Mouse (Mus musculus): Measurements from ENCODE around the gene Rbm24. TPM values are rescaled to one million over a fixed set of nuclear protein-coding genes. Genes with fewer than 3 reads are reported as not detected.

The Rbm24 gene
- polyA plus RNA-seq, 1 experiment from 2014 or later, result 2.2 TPM

DNA sequence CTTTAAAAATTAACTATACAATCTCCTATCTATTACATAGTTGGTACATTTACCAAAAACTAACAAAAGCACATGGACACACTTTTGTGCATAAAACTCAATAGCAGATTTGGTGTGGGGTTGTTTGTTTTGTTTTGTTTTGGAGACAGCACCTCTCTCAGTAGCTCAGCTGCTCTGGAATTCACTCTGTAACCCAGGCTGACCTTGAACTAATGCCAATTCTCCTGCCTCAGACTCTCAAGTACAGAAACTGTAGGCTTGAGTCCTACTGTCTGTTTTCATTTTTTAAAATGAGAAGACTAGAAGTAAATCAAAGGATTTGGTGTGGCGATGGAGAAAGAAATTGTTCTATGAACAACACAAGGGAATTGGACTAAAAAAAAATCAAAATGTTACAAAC is 11.1 kb upstream of the Rbm24 start:
- H3K9me3 ChIP-seq (ENCODE audit: low read depth, low read length), result no peaks in the 10 kb centered on the region
- no peaks in the 10 kb centered on the region for H3K4me1 ChIP-seq (ENCODE audit: insufficient read depth)
- DNase-seq, result peak; percentile 21

DNA sequence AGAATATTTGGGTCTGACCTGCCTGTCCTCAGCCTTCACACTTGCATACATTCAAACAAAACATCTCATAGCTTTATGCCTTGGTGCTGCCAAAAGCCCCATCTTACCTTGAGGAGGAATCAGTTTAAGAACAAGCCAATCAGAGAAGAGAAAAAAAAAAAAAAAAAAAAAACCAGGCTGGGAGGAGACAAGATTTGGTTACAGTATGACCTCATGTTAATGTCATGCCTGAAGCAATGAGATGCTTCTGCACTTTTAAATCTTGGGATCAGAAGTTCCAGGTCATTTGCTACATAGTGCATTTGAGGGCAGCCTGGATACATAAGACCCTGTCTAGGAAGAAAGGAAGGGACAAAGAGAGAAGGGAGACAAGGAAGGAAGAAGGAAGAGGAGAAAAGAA is 6.0 kb upstream of the Rbm24 start:
- DNase-seq, result no peak
- Histone ChIP-seq H3K36me3 (ENCODE audit: insufficient read depth) (no peaks in the 10 kb centered on the region), H3K4me3 (ENCODE audit: low read depth, low read length) (no peak overlapping the region), H3K4me2 (no peak overlapping the region), H3K4me1 (ENCODE audit: insufficient read depth) (no peaks in the 10 kb centered on the region), H3K9ac (no peak overlapping the region), H3K27ac (ENCODE audit: low read depth) (no peak overlapping the region), H3K27me3 (ENCODE audit: insufficient read depth, low read length) (no peaks in the 10 kb centered on the region), H3K9me3 (ENCODE audit: low read depth, low read length) (no peaks in the 10 kb centered on the region)
- no peak for TF ChIP-seq CTCF (IDR thresholded peaks at IDR 0.05; ENCODE audit: low read depth)
- no peak for ATAC-seq (ENCODE audit: insufficient read depth)

More for the DNA sequence above, 11.1 kb upstream of the Rbm24 start:
- no peak for TF ChIP-seq CTCF (IDR thresholded peaks at IDR 0.05; ENCODE audit: low read depth)
- Histone ChIP-seq H3K27me3 (ENCODE audit: insufficient read depth, low read length) (no peaks in the 10 kb centered on the region), H3K4me3 (ENCODE audit: low read depth, low read length) (no peak overlapping the region), H3K9ac (no peak overlapping the region), H3K4me2 (no peak overlapping the region), H3K27ac (ENCODE audit: low read depth) (no peak overlapping the region), H3K36me3 (ENCODE audit: insufficient read depth) (no peaks in the 10 kb centered on the region)
- WGBS, result 80% methylated on average over 1 of the region's 1 CpGs
- ATAC-seq (ENCODE audit: insufficient read depth), result no peak

- no peaks in the 10 kb centered on the region for H3K36me3 ChIP-seq (ENCODE audit: insufficient read depth)
Measured at GRCm38 (mm10) chr13:46413588-46413987, 4.6 kb upstream of the Rbm24 start.

GRCm38 (mm10) chr13:46414050-46414449 is 4.2 kb upstream of the Rbm24 start:
- H3K27me3 ChIP-seq (ENCODE audit: insufficient read depth, low read length), result no peaks in the 10 kb centered on the region
- WGBS, result 75% methylated on average over 8 of the region's 8 CpGs
- H3K27ac ChIP-seq (ENCODE audit: low read depth), result no peak overlapping the region
- H3K4me2 ChIP-seq, result no peak overlapping the region
- H3K9me3 ChIP-seq (ENCODE audit: low read depth, low read length), result no peaks in the 10 kb centered on the region
- no peaks in the 10 kb centered on the region for H3K36me3 ChIP-seq (ENCODE audit: insufficient read depth)
- DNase-seq, result no peak
- no peaks in the 10 kb centered on the region for H3K4me1 ChIP-seq (ENCODE audit: insufficient read depth)
- no peak for TF ChIP-seq CTCF (IDR thresholded peaks at IDR 0.05; ENCODE audit: low read depth)
- no peak overlapping the region for H3K9ac ChIP-seq
- no peak for ATAC-seq (ENCODE audit: insufficient read depth)
- H3K4me3 ChIP-seq (ENCODE audit: low read depth, low read length), result no peak overlapping the region

More at GRCm38 (mm10) chr13:46413588-46413987, 4.6 kb upstream of the Rbm24 start:
- H3K9ac ChIP-seq, result no peak overlapping the region
- no peak for DNase-seq
- H3K27me3 ChIP-seq (ENCODE audit: insufficient read depth, low read length), result no peaks in the 10 kb centered on the region
- no peak overlapping the region for H3K4me3 ChIP-seq (ENCODE audit: low read depth, low read length)
- no peak overlapping the region for H3K27ac ChIP-seq (ENCODE audit: low read depth)
- ATAC-seq (ENCODE audit: insufficient read depth), result no peak
- 53% methylated on average over 10 of the region's 10 CpGs for WGBS
- no peak for TF ChIP-seq CTCF (IDR thresholded peaks at IDR 0.05; ENCODE audit: low read depth)
- no peak overlapping the region for H3K4me2 ChIP-seq
- no peaks in the 10 kb centered on the region for H3K9me3 ChIP-seq (ENCODE audit: low read depth, low read length)
- no peaks in the 10 kb centered on the region for H3K4me1 ChIP-seq (ENCODE audit: insufficient read depth)

DNA sequence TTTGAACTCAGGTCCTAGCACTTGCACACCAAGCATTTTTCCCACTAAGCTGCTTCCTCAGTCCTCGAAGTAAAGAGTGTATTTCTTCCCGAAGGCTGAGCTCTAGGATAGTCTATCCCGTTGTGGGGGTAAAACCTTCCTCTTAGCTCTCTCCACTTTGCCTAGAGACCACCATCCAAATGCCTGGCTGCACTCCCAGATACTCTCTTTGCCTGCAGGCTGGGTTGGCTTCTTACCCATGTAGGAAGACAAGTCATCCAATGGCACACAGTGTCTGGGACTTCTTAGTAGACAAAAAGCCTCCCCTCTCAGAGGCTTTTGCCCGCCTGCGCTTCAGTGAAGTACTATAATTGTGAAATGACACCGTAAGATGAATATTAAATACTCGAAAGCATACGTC is 2.2 kb upstream of the Rbm24 start:
- H3K4me3 ChIP-seq (ENCODE audit: low read depth, low read length), result no peak overlapping the region
- no peak for ATAC-seq (ENCODE audit: insufficient read depth)
- no peak overlapping the region for H3K9ac ChIP-seq
- H3K9me3 ChIP-seq (ENCODE audit: low read depth, low read length), result no peaks in the 10 kb centered on the region
- TF ChIP-seq CTCF (IDR thresholded peaks at IDR 0.05; ENCODE audit: low read depth), result no peak
- no peak for DNase-seq
- no peak overlapping the region for H3K27ac ChIP-seq (ENCODE audit: low read depth)
- no peaks in the 10 kb centered on the region for H3K4me1 ChIP-seq (ENCODE audit: insufficient read depth)
- no peaks in the 10 kb centered on the region for H3K36me3 ChIP-seq (ENCODE audit: insufficient read depth)
- H3K27me3 ChIP-seq (ENCODE audit: insufficient read depth, low read length), result no peaks in the 10 kb centered on the region
- no peak overlapping the region for H3K4me2 ChIP-seq
- 86% methylated on average over 8 of the region's 8 CpGs for WGBS

DNA sequence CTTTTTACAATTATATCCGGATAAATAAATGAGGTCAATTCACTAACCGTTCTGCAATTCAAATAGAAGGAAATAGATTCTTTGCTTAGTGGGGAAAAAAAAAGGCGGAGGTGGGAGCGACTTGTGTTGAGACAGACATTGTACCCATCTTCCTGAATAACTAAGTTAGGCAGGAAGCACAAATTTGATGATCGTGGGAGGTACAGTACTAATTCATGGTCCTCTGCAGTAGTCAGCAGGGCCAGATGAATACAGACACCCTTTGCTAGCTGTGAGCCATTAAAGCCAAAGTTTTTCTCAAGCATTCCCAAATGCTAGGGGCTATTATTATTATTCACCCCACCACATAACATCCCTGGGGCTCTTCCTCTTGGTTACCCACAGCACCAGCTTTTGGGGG is 640 bp upstream of the Rbm24 start:
- H3K36me3 ChIP-seq (ENCODE audit: insufficient read depth), result no peaks in the 10 kb centered on the region
- peak overlapping the region; percentile 93 for H3K4me2 ChIP-seq
- WGBS, result 74% methylated on average over 5 of the region's 5 CpGs
- H3K9me3 ChIP-seq (ENCODE audit: low read depth, low read length), result no peaks in the 10 kb centered on the region
- peak overlapping the region; percentile 59; the same call in 1 of the 2 replicates for H3K4me3 ChIP-seq (ENCODE audit: low read depth, low read length)
- H3K9ac ChIP-seq, result peak overlapping the region; percentile 72; the same call in 1 of the 2 replicates
- DNase-seq (no peak), ATAC-seq (ENCODE audit: insufficient read depth) (no peak)
- no peaks in the 10 kb centered on the region for H3K27me3 ChIP-seq (ENCODE audit: insufficient read depth, low read length)
- no peaks in the 10 kb centered on the region for H3K4me1 ChIP-seq (ENCODE audit: insufficient read depth)
- H3K27ac ChIP-seq (ENCODE audit: low read depth), result no peak overlapping the region
- TF ChIP-seq CTCF (IDR thresholded peaks at IDR 0.05; ENCODE audit: low read depth), result no peak

DNA sequence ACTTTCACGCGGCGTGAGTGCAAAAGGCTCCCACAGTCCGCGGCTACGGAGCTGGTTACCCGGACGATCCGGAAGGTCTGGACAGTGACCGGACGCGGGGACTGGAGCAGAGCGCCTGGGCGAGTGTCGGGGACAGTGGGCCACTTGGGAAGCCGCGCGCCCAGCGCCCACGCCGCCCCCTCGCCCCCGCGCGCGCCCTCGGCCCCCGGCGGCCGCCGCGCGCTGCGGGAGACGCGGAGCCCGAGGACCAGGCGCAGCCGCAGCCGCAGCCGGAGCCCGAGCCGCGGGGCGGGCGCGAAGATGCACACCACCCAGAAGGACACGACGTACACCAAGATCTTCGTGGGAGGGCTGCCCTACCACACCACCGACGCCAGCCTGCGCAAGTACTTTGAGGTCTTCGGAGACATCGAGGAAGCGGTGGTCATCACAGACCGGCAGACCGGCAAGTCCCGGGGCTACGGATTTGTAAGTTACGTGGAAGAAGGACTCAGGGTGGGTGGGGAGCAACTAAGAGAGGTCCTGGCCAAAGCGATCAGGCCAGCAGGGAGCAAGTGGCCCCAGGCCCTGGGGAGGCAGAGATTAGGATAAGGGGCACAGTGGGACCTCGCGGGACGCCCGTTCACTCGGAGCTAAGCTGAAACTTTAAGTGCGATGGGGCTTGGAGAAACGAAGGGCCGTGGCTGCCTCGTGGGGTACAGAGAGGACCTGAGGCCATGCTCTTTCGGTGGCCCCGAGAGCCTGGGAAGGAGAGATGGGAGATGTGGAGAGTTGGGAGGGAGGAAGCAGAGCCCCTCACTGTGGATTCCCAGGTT is 704 bp downstream of the Rbm24 start:
- Histone ChIP-seq H3K36me3 (ENCODE audit: insufficient read depth) (no peaks in the 10 kb centered on the region), H3K4me1 (ENCODE audit: insufficient read depth) (no peaks in the 10 kb centered on the region), H3K4me3 (ENCODE audit: low read depth, low read length) (peak overlapping the region; percentile 59), H3K9ac (peak overlapping the region; percentile 72), H3K27ac (ENCODE audit: low read depth) (peak overlapping the region; percentile 70; the same call in 1 of the 2 replicates), H3K27me3 (ENCODE audit: insufficient read depth, low read length) (no peaks in the 10 kb centered on the region), H3K9me3 (ENCODE audit: low read depth, low read length) (no peaks in the 10 kb centered on the region), H3K4me2 (peak overlapping the region; percentile 93)
- WGBS, result under 1% methylated on average over 65 of the region's 73 CpGs
- TF ChIP-seq CTCF (IDR thresholded peaks at IDR 0.05; ENCODE audit: low read depth), result no peak
- DNase-seq (peak; percentile 44), ATAC-seq (ENCODE audit: insufficient read depth) (peak; percentile 58; the same call in 1 of the 2 replicates)
